Comparison of ENCODE assay signal across 9 mouse cellular contexts in the genomic region with DNA sequence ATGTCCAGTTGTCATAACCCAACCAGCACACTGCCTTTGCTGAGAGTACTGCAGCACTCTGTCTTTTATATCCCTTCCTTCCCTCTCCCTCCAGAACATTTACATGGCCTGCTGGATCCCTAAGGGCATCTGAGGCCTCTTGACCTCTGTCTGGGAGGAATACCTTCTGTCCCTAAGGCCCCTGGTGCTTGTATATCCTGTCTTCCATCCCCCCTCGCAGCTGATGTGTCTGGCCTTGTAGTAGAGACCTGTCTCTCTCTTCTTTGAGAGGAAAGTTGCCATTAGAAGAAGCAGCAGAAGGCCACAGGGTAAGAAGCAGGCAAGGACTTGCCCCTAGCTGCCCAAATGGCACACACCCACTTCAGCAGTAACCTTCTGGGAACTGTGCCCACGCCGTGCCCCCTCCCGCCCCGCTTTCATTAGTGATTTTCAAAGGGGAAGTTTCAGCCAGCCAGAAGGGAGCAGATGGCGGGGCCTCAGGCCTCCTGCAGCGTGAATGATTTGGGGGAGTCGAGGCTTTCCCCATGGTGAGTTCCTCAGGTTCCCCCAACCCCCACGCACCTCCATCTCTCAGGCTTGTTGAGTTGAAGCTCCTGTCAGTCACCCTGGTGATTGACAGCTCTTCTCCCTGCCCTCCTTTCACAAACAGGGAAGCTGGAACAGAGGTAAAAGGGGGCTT. TPM values are rescaled to one million over a fixed set of nuclear protein-coding genes. Genes with fewer than 3 reads are reported as not detected.
DNase-seq lines count a peak whose midpoint lies in the region; ATAC-seq lines count a peak whose summit lies in the region.
"Had no signal": no experiment of that assay in that cellular context is flagged by ENCODE, and none has a peak within 500 bp of the region (broad histone marks: within the 10 kb centered on the region; RNA-seq: fewer than 3 reads in every experiment).

No protein-coding gene starts in this region.

- peak overlapping the region; percentile 40 for H3K4me2 ChIP-seq in embryonic facial prominence, embryonic 15.5 days (replicated peaks)
- 0 out of 2 replicates have a peak overlapping the region, but pooled peaks have one; percentile 13 for H3K4me2 ChIP-seq in hindbrain, embryonic 14.5 days (replicated peaks)

- under 1% methylated on average over 9 of the region's 9 CpGs for WGBS in embryonic facial prominence, embryonic 15.5 days
- 6% methylated on average over 9 of the region's 9 CpGs for WGBS in hindbrain, embryonic 14.5 days

- intact Hi-C loops in left cerebral cortex, postnatal 10 days (cut with DNase I) = no loop called here

- H3K36me3 ChIP-seq in embryonic facial prominence, embryonic 15.5 days = no peaks in the 10 kb centered on the region
- no peaks in the 10 kb centered on the region for H3K36me3 ChIP-seq in hindbrain, embryonic 14.5 days (replicated peaks; ENCODE audit: control insufficient read depth, insufficient read depth)

- peak; percentile 22 for ATAC-seq in embryonic facial prominence, embryonic 15.5 days (ENCODE audit: insufficient number of reproducible peaks, low FRiP score, low TSS enrichment, low read depth)
- peak; percentile 49; the same call in 1 of the 2 replicates for ATAC-seq in hindbrain, embryonic 14.5 days (ENCODE audit: low FRiP score)
- no peak for ATAC-seq in CD4-positive, CD25-positive, alpha-beta regulatory T cell, adult 4 months

- H3K27ac ChIP-seq in brown adipose tissue, adult 24 weeks (replicated peaks; ENCODE audit: low read depth, low read length) = peak overlapping the region; percentile 61
- H3K27ac ChIP-seq in embryonic facial prominence, embryonic 15.5 days (replicated peaks) = peak overlapping the region; percentile 98
- peak overlapping the region; percentile 77 for H3K27ac ChIP-seq in hindbrain, embryonic 14.5 days

- H3K9me3 ChIP-seq in embryonic facial prominence, embryonic 15.5 days (replicated peaks) = no peaks in the 10 kb centered on the region
- H3K9me3 ChIP-seq in hindbrain, embryonic 14.5 days (ENCODE audit: control insufficient read depth, low read length) = no peaks in the 10 kb centered on the region

- peaks cover 24% of the 10 kb centered on the region for H3K4me1 ChIP-seq in brown adipose tissue, adult 24 weeks (ENCODE audit: control insufficient read depth, insufficient read depth, insufficient read length, low read length)
- H3K4me1 ChIP-seq in embryonic facial prominence, embryonic 15.5 days = peaks cover 32% of the 10 kb centered on the region
- H3K4me1 ChIP-seq in hindbrain, embryonic 14.5 days (replicated peaks; ENCODE audit: control insufficient read depth, insufficient read depth, low read length) = peaks cover 26% of the 10 kb centered on the region

- no peaks in the 10 kb centered on the region for H3K27me3 ChIP-seq in embryonic facial prominence, embryonic 15.5 days
- no peaks in the 10 kb centered on the region for H3K27me3 ChIP-seq in hindbrain, embryonic 14.5 days (ENCODE audit: control insufficient read depth, insufficient read depth, low read length)

- peak; percentile 63 to 69 for DNase-seq in left cerebral cortex, postnatal 10 days (ENCODE audit: extremely low spot score in 1 of 2, low spot score in 2 of 2)
- no peak for DNase-seq in left cerebral cortex, adult 11 months (ENCODE audit: low spot score)
- DNase-seq in hindbrain, embryonic 14.5 days (ENCODE audit: low spot score) = no peak
- DNase-seq in lung, postnatal 36 days = peak; percentile 38
- peak; percentile 54 for DNase-seq in right cerebral cortex, postnatal 14 days

- H3K9ac ChIP-seq in embryonic facial prominence, embryonic 15.5 days = no peak overlapping the region
- H3K9ac ChIP-seq in hindbrain, embryonic 14.5 days = 0 out of 2 replicates have a peak overlapping the region, but pooled peaks have one; percentile 3

- H3K4me3 ChIP-seq in brown adipose tissue, adult 24 weeks (ENCODE audit: insufficient read depth, low read depth, low read length) = no peak overlapping the region
- 0 out of 2 replicates have a peak overlapping the region, but pooled peaks have one; percentile 0 for H3K4me3 ChIP-seq in embryonic facial prominence, embryonic 15.5 days (replicated peaks)
- no peak overlapping the region for H3K4me3 ChIP-seq in hindbrain, embryonic 14.5 days (replicated peaks; ENCODE audit: low read length)

RNA-seq across cellular contexts. Expression of a gene that starts 33.3 kb away (rescaled TPM):
- 100 to 1,000 TPM in 1 of 2 experiments, 10 to 100 TPM in 1; 97.6 to 104 TPM for total RNA-seq in left cerebral cortex, postnatal 10 days (2021)
- 33.4 and 36.3 TPM in 2 replicates for polyA plus RNA-seq in brown adipose tissue, adult 24 weeks (2012; ENCODE audit: insufficient read depth, insufficient read length, missing spikeins)
- 139 and 146 TPM in 2 replicates for polyA plus RNA-seq in embryonic facial prominence, embryonic 15.5 days (2015; fragmentation: Nextera tagmentation; extraction: Ambion mirVana)
- 99.2 and 103 TPM in 2 replicates for polyA plus RNA-seq in hindbrain, embryonic 14.5 days (2014; fragmentation: Nextera tagmentation; extraction: Ambion mirVana)
- 100 to 1,000 TPM; 195 to 267 TPM for polyA plus RNA-seq in CD4-positive, CD25-positive, alpha-beta regulatory T cell, adult 4 months (2017; shearing (Covaris generic))

RNA-seq across cellular contexts. Expression of a gene that starts 44.2 kb away (rescaled TPM):
- under 1 TPM; 0.47 to 0.73 TPM for total RNA-seq in left cerebral cortex, postnatal 10 days (2021)
- not detected in 2 replicates for polyA plus RNA-seq in brown adipose tissue, adult 24 weeks (2012; ENCODE audit: insufficient read depth, insufficient read length, missing spikeins)
- 4.8 and 6.7 TPM in 2 replicates for polyA plus RNA-seq in embryonic facial prominence, embryonic 15.5 days (2015; fragmentation: Nextera tagmentation; extraction: Ambion mirVana)
- polyA plus RNA-seq in hindbrain, embryonic 14.5 days (2014; fragmentation: Nextera tagmentation; extraction: Ambion mirVana) = 2.6 and 2.7 TPM in 2 replicates
- polyA plus RNA-seq in CD4-positive, CD25-positive, alpha-beta regulatory T cell, adult 4 months (2017; shearing (Covaris generic)) = not detected
- total RNA-seq: adrenal gland, postnatal 36 days had no signal

Comparison
In these comparisons a context has a peak if more than half of its experiments do, and no peak if none do; other contexts are left out.
1. DNase-seq: peak in left cerebral cortex, postnatal 10 days (2 of 2), lung, postnatal 36 days (single experiment) and right cerebral cortex, postnatal 14 days (single experiment); none in left cerebral cortex, adult 11 months (single experiment) and hindbrain, embryonic 14.5 days (single experiment).
2. Peak in every context shown above with its lines, with median percentiles within 50 percentile points of each other: H3K27ac ChIP-seq.